Mouse (Mus musculus) erythroid progenitor cell, adult 5-6 weeks (primary cell): ENCODE data around the gene Ascl5. TPM values are rescaled to one million over a fixed set of nuclear protein-coding genes. Genes with fewer than 3 reads are reported as not detected.
A peak's percentile ranks its signal among the peaks of the same experiment; 100 is the strongest.

Source experiments
- ATAC-seq: replicated peaks from 2 replicates; pipeline ENCODE4 v1.8.0; 2016; ENCODE audit warnings: moderate number of reproducible peaks, mild to moderate bottlenecking, moderate TSS enrichment, inconsistent platforms; ENCODE audit not compliant: poor library complexity, low FRiP score, severe bottlenecking
- total RNA-seq, 2 experiments: library from RNA; stranded (forward) in 1 of 2; stranded (reverse) in 1 of 2; fragments of 150-400 nt in 1 of 2; fragments of 186-747, 209-891 nt in 1 of 2; gene quantifications; 2 replicates each; pipeline versions ENCODE4 v1.2.3 to v1.2.4; 2015 to 2017; ENCODE audit warnings: low replicate concordance in 2 of 2

Ascl5 gene
- not detected in 2 replicates for total RNA-seq (2015; ENCODE audit: low replicate concordance)
- total RNA-seq (2017; ENCODE audit: low replicate concordance) = not detected in 2 replicates

- ATAC-seq = no peak
Measured at GRCm38 (mm10) chr1:136050312-136051012, at the start of gene Ascl5. Gene Ascl5 (plus strand): TSS chr1:136050804.

- ATAC-seq = no peak
Measured at GRCm38 (mm10) chr1:136001438-136001837, 49.2 kb upstream of the Ascl5 start.

- ATAC-seq = no peak
Measured at GRCm38 (mm10) chr1:136006292-136006748, 44.3 kb upstream of the Ascl5 start, which contains the start of gene Igfn1. Gene Igfn1 (minus strand): TSS chr1:136006342.

GRCm38 (mm10) chr1:136007211-136008158 lies 43.1 kb upstream of the Ascl5 start, which contains the start of gene Tmem9:
Gene Tmem9 (plus strand): TSS chr1:136008150.
- peak; percentile 93 for ATAC-seq

GRCm38 (mm10) chr1:136008159-136008533 lies 42.5 kb upstream of the Ascl5 start:
- peak; percentile 60 for ATAC-seq

GRCm38 (mm10) chr1:136010247-136010646 lies 40.4 kb upstream of the Ascl5 start:
- no peak for ATAC-seq

GRCm38 (mm10) chr1:136013513-136013912 lies 37.1 kb upstream of the Ascl5 start:
- no peak for ATAC-seq

- peak; percentile 69 for ATAC-seq
Measured at GRCm38 (mm10) chr1:136014796-136015502, 35.7 kb upstream of the Ascl5 start.

- ATAC-seq = 0 out of 2 replicates have a peak, but pooled peaks have one; percentile 15
Measured at GRCm38 (mm10) chr1:136017307-136017706, 33.3 kb upstream of the Ascl5 start.

- ATAC-seq = peak; percentile 85
Measured at GRCm38 (mm10) chr1:136017907-136018313, 32.7 kb upstream of the Ascl5 start.

GRCm38 (mm10) chr1:136018390-136019189 lies 32.0 kb upstream of the Ascl5 start:
- peak; percentile 35 for ATAC-seq

- ATAC-seq = no peak
Measured at GRCm38 (mm10) chr1:136030201-136030600, 20.4 kb upstream of the Ascl5 start.

- ATAC-seq = no peak
Measured at GRCm38 (mm10) chr1:136031697-136032096, 18.9 kb upstream of the Ascl5 start.

GRCm38 (mm10) chr1:136032961-136033360 lies 17.6 kb upstream of the Ascl5 start:
- ATAC-seq = no peak

GRCm38 (mm10) chr1:136038746-136039538 lies 11.7 kb upstream of the Ascl5 start:
- no peak for ATAC-seq

GRCm38 (mm10) chr1:136040452-136040851 lies 10.2 kb upstream of the Ascl5 start:
- no peak for ATAC-seq

GRCm38 (mm10) chr1:136040874-136041273 lies 9.7 kb upstream of the Ascl5 start:
- ATAC-seq = no peak

- peak; percentile 69 for ATAC-seq
Measured at GRCm38 (mm10) chr1:136045774-136046173, 4.8 kb upstream of the Ascl5 start.
